Mouse (Mus musculus): Measurements from ENCODE around the gene Arhgap18.
"Not testable (repeated sequence)": the region's sequence is repeated elsewhere in the genome, so short reads cannot be mapped to it uniquely, and the experiment has no call there.

The Arhgap18 gene

GRCm38 (mm10) chr10:26912112-26912797, 159.0 kb downstream of the Arhgap18 start:
- DNase-seq: no peak

DNA sequence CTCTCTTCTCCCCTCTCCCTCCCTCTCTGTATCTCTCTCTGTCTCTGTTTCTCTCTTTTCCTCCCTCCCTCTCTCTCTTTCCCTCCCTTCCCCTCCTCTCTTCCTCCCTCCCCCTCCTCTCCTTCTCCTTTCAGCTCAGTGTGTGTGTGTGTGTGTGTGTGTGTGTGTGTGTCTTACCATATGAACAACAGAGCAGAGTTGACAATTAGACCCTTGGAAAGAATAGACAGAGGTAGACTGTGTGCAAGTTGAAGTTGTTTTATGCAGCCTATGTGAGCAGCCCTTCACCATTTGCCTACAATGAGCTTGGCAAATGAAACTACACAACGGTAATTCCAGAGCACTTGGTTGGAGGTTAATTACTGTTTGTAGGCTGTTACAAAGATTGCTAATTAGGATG, 159.6 kb downstream of the Arhgap18 start:
- DNase-seq: no peak

DNA sequence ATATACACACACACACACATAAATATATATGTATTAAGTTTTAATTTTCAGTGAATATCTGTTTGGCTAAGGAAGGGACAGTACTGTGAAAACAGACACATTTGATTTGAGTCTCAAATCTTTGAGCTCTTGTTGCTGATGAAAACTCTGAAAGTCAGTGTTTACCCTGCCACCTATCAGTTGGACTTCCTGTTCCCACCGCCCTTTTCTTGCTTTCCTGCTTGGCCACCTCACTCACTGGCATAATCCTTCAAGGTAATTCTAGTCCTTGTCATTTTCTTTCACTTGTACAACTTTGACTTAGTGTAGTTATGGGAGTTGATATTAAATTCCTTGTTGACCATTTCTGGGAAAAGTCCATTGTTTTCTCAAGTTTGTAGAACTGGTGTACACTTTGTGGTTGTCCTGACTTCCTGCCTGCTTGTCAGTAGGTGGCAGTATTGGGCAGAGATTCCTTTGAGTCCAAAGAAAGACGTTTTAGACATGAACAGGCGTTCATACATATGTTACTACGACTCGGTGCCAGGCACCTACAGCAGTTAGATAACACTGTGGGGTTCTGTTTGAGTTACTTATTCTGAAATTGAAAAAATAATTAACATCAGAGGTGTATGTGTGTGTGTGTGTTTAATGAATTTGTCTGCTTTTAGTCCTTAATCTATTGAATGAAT, 166.2 kb downstream of the Arhgap18 start:
- peak; percentile 45 to 58 for DNase-seq

DNA sequence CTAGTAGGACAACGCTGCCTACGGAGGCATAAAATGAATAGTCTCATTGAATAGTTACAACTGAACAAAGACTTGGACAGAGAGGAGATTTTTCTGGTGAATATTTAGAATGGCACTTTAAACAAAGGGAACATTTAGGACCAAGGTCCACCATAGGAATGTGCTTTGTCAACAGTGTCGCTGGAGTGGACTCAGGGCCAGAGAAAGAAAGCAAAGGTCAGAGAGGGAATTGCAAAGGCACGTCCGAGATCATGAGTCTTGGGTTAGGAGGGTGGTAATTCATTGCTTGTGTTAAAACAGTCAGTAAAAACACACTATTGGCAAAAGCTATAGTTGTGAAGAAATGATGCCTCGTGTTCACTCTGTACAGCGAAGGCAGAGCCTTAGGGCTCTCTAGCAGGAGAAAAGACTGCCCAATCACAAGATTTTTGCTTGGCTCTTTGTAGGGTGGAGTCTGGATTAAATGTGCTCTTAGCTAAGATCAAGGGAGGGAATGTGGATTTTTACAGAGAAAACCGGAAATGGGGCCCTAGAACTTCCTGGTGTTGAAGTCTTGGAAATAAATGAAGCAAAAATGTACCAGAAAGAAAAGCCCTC, 167.3 kb downstream of the Arhgap18 start:
- peak; percentile 75 to 85 for DNase-seq

GRCm38 (mm10) chr10:26936056-26936455, 182.8 kb downstream of the Arhgap18 start:
- not testable (repeated sequence) for DNase-seq

DNA sequence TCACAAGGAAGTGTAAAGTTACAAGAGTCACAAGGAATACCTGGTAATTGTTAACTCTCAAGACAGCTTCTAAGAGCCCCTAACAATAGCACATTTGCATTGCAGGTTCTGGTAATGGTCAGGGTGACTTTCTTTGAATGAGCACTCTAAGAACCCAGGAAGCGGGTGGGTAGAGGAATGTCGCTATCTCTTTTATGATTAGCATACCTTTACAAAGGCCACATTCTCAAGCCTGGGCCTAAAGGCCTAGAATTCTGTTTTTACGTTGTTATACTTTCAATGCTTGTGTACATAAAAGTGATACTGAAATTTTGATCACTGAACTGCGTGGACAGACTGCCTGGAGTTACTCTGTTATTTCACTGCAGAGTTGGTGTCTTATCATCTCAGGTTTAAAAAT, 185.2 kb downstream of the Arhgap18 start:
- DNase-seq: not testable (repeated sequence)

GRCm38 (mm10) chr10:26939549-26939948, 186.3 kb downstream of the Arhgap18 start:
- DNase-seq: no peak

GRCm38 (mm10) chr10:26948331-26948730, 195.1 kb downstream of the Arhgap18 start:
- DNase-seq: no peak

DNA sequence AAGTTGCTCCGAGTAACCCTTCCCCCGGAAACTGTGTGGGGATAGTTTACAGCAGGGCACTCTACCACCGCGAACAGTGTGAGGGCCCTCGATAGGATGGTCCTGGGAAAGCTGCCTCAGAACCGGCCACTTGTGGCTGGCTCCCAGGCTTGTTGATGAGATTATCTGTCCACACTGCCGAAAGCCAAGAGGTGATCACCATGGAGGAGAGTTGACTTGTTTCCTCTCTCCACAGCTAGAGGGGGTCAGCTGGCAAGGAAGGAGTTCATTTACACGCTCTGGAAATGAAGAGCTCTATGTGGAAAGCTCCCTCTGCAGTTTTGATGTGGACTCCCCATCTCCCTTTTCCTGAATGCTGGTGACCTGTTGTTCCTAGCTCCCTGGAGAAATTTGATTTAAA, 196.4 kb downstream of the Arhgap18 start:
- DNase-seq: no peak

GRCm38 (mm10) chr10:26950448-26950847, 197.2 kb downstream of the Arhgap18 start:
- DNase-seq: no peak

DNA sequence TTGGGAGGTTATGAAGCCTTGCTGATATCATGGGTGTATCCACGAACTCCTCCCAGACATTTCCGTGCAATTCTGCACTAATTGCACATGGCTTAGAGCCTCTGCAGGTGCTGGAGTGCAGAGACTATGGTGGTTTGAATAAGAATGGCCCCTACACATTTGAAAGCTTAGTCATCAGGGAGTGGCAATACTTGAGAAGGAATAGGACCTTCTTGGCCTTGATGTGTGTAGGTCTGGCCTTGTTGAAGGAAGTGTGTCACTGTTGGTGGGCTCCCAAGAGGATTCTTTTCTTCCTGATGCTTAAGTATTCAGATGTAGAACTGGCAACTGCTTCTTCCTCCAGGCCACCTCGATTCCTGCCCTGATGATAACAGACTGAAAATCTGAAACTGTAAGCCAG, 205.3 kb downstream of the Arhgap18 start:
- no peak for DNase-seq
